Mouse (Mus musculus) liver, embryonic 14.5 days (tissue): ENCODE measurements around the gene Rnaseh1. TPM values are rescaled to one million over a fixed set of nuclear protein-coding genes. Genes with fewer than 3 reads are reported as not detected.

Source experiments
- ATAC-seq: fragments of 200-750 bp; cut with Nextera tagmentation; 2 replicates; pipeline ENCODE4 v1.8.0; 2017; ENCODE audit warnings: moderate number of reproducible peaks, mild to moderate bottlenecking, moderate library complexity; ENCODE audit not compliant: insufficient read depth
- DNase-seq, 3 experiments: peaks; one replicate each; pipeline ENCODE4 v3.0.0-alpha.2; 2012 to 2013; ENCODE audit warnings: low read depth in 3 of 3, low spot score in 3 of 3
- H3K27ac ChIP-seq: fragments of 300-500 bp; sonication (generic); 2 replicates; pipeline ENCODE4 v1.5.1; 2014; ENCODE audit warnings: moderate library complexity, mild to moderate bottlenecking, control low read depth, inconsistent platforms
- H3K27me3 ChIP-seq: fragments of 300-500 bp; sonication (generic); 2 replicates; pipeline ENCODE4 v1.6.1; 2014; ENCODE audit warnings: mild to moderate bottlenecking, low read length, moderate library complexity; ENCODE audit not compliant: control insufficient read depth, insufficient read depth
- H3K36me3 ChIP-seq: fragments of 300-500 bp; sonication (generic); replicated peaks from 2 replicates; pipeline ENCODE4 v1.6.1; 2014; ENCODE audit warnings: low read depth; ENCODE audit not compliant: control insufficient read depth, insufficient read depth
- H3K4me1 ChIP-seq, 2 experiments: fragments of 200-500 bp in 1 of 2; fragments of 300-500 bp in 1 of 2; sonication (generic) in 1 of 2; replicated peaks; 2 replicates each; pipeline ENCODE4 v1.6.1; 2012 to 2014; ENCODE audit warnings: antibody characterized with exemption in 1 of 2, inconsistent platforms in 1 of 2, low read length in 1 of 2; ENCODE audit not compliant: control insufficient read depth in 2 of 2, insufficient read depth in 2 of 2
- H3K4me2 ChIP-seq: fragments of 300-500 bp; sonication (generic); 2 replicates; pipeline ENCODE4 v1.6.1; 2014; ENCODE audit warnings: low read depth, mild to moderate bottlenecking, control low read depth, moderate library complexity
- H3K4me3 ChIP-seq, 2 experiments: fragments of 200-500 bp in 1 of 2; fragments of 300-500 bp in 1 of 2; sonication (generic) in 1 of 2; 2 replicates each; pipeline ENCODE4 v1.5.1; 2012 to 2014; ENCODE audit warnings: low read depth in 2 of 2, low read length in 2 of 2, mild to moderate bottlenecking in 2 of 2, control low read depth in 1 of 2, inconsistent platforms in 1 of 2, moderate library complexity in 1 of 2; ENCODE audit not compliant: insufficient read depth in 1 of 2
- H3K9ac ChIP-seq: fragments of 300-500 bp; sonication (generic); replicated peaks from 2 replicates; pipeline ENCODE4 v1.6.1; 2014; ENCODE audit warnings: mild to moderate bottlenecking, control low read depth, moderate library complexity
- H3K9me3 ChIP-seq: fragments of 300-500 bp; sonication (generic); 2 replicates; pipeline ENCODE4 v1.6.1; 2016; ENCODE audit warnings: low read length, mixed read lengths; ENCODE audit not compliant: control insufficient read depth
- CTCF ChIP-seq: IDR thresholded peaks from 2 replicates; pipeline ENCODE4 v1.5.1; 2016; ENCODE audit warnings: antibody characterized with exemption, low read depth, control low read depth
- EP300 ChIP-seq: IDR thresholded peaks from 2 replicates; pipeline ENCODE4 v1.6.1; 2016; ENCODE audit warnings: antibody characterized with exemption, low read depth
- WGBS: fragments of 180-500 bp; shearing (Covaris S2); extraction: QIAGEN DNeasy Blood & Tissue Kit; methylation state at CpG from one replicate; pipeline ENCODE4 v1.1.7; 2014; ENCODE audit not compliant: insufficient replicate concordance; 5-methylcytosine and 5-hydroxymethylcytosine counted together
- polyA plus RNA-seq, 2 experiments: library from polyadenylated mRNA; depleted of rRNA in 1 of 2; stranded (reverse) in 1 of 2; unstranded in 1 of 2; fragments of >200 nt; fragmentation: Nextera tagmentation in 1 of 2; extraction: Ambion mirVana in 1 of 2; gene quantifications; 2 replicates each; pipeline versions ENCODE4 v1.2.1 to v1.2.3; 2012 to 2014

Rnaseh1 gene
- polyA plus RNA-seq, 2 experiments = 9.3 to 9.7 TPM

DNA sequence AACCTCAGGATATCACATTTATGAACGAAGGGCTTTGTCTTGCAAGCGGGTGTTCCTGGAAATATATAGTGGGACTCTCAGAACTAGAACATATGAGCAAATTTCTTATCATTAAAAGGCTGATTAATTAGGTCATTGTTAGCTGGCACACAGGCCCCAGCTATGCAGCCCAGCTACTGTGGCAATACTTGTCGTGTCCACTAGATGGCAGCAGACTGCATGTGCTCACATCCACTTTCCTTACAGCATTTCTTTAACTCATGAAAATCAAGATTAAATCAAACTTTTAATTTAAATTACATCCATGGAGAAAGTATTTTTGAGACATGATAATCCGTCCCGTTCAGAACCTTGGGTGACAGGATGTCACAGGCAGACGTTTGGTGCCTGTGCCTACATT lies 50.3 kb downstream of the Rnaseh1 start:
- no peak overlapping the region for H3K9ac ChIP-seq
- ATAC-seq (no peak), DNase-seq (peak; percentile 37 to 56 (median 46))
- H3K9me3 ChIP-seq = no peaks in the 10 kb centered on the region
- H3K4me1 ChIP-seq = no peaks in the 10 kb centered on the region; a peak in 1 of 4 replicates
- no peak overlapping the region for H3K4me2 ChIP-seq
- H3K27me3 ChIP-seq = no peaks in the 10 kb centered on the region
- TF ChIP-seq CTCF (peak; percentile 95), EP300 (no peak)
- H3K4me3 ChIP-seq = no peak overlapping the region
- WGBS = 13% methylated on average over 6 of the region's 6 CpGs
- no peaks in the 10 kb centered on the region; the same call in 1 of the 2 replicates for H3K36me3 ChIP-seq
- no peak overlapping the region for H3K27ac ChIP-seq

- no peak overlapping the region for H3K9ac ChIP-seq
- no peak overlapping the region for H3K27ac ChIP-seq
- DNase-seq = no peak
- H3K27me3 ChIP-seq = no peaks in the 10 kb centered on the region
- ATAC-seq = no peak
- no peaks in the 10 kb centered on the region; the same call in 1 of the 2 replicates for H3K36me3 ChIP-seq
- no peak overlapping the region for H3K4me2 ChIP-seq
- H3K9me3 ChIP-seq = no peaks in the 10 kb centered on the region
- H3K4me1 ChIP-seq = no peaks in the 10 kb centered on the region; a peak in 1 of 4 replicates
- 42% methylated on average over 3 of the region's 3 CpGs for WGBS
- no peak for TF ChIP-seq CTCF
- TF ChIP-seq EP300 = no peak
- no peak overlapping the region for H3K4me3 ChIP-seq
Measured at GRCm38 (mm10) chr12:28700101-28700511, 50.7 kb downstream of the Rnaseh1 start.

DNA sequence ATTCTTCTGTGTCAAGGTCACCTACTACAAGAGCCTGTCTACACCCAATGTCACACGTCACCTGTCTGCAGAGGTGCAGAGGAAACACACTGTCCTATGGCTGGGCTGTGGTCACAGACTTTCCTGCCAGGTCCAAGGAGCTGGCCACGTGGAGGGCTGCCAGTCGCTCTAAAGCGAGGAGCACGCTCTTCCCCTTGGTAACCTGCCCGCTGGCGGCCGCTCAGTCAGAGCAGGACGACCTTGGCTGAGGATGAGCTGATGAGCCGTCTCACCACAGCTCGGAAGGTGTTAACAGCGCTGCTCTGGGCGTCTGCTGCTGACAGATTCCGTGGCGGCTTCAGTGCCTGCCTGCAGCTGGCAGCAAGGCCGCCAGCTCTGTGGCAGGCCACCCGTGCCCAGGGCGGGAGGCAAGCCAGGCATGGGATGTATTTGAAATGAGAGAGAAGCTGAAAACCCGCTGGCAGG lies 51.2 kb downstream of the Rnaseh1 start:
- DNase-seq (no peak), ATAC-seq (no peak)
- H3K4me2 ChIP-seq = no peak overlapping the region
- H3K36me3 ChIP-seq = no peaks in the 10 kb centered on the region; the same call in 1 of the 2 replicates
- H3K4me1 ChIP-seq = no peaks in the 10 kb centered on the region; a peak in 1 of 4 replicates
- no peaks in the 10 kb centered on the region for H3K27me3 ChIP-seq
- H3K9ac ChIP-seq = no peak overlapping the region
- H3K4me3 ChIP-seq = no peak overlapping the region
- no peaks in the 10 kb centered on the region for H3K9me3 ChIP-seq
- TF ChIP-seq EP300 (no peak), CTCF (no peak)
- no peak overlapping the region for H3K27ac ChIP-seq
- WGBS = 74% methylated on average over 19 of the region's 19 CpGs

GRCm38 (mm10) chr12:28701302-28701701 lies 51.9 kb downstream of the Rnaseh1 start:
- Histone ChIP-seq H3K27me3 (no peaks in the 10 kb centered on the region), H3K9ac (no peak overlapping the region), H3K27ac (no peak overlapping the region), H3K9me3 (no peaks in the 10 kb centered on the region), H3K36me3 (no peaks in the 10 kb centered on the region; the same call in 1 of the 2 replicates), H3K4me3 (no peak overlapping the region), H3K4me1 (no peaks in the 10 kb centered on the region; a peak in 1 of 4 replicates), H3K4me2 (no peak overlapping the region)
- 77% methylated on average over 11 of the region's 11 CpGs for WGBS
- TF ChIP-seq EP300 (no peak), CTCF (no peak)
- ATAC-seq (no peak), DNase-seq (no peak)

- Histone ChIP-seq H3K27ac (no peak overlapping the region), H3K4me2 (no peak overlapping the region), H3K4me3 (no peak overlapping the region), H3K9ac (no peak overlapping the region), H3K9me3 (no peaks in the 10 kb centered on the region), H3K27me3 (no peaks in the 10 kb centered on the region), H3K4me1 (no peaks in the 10 kb centered on the region), H3K36me3 (no peaks in the 10 kb centered on the region; the same call in 1 of the 2 replicates)
- ATAC-seq (no peak), DNase-seq (no peak)
- TF ChIP-seq CTCF (no peak), EP300 (no peak)
- 60% methylated on average over 12 of the region's 12 CpGs for WGBS
Measured at GRCm38 (mm10) chr12:28704381-28704780, 55.0 kb downstream of the Rnaseh1 start.
